Mouse (Mus musculus) forebrain, embryonic 13.5 days (tissue): ENCODE measurements around the gene Cnot2. TPM values are rescaled to one million over a fixed set of nuclear protein-coding genes. Genes with fewer than 3 reads are reported as not detected.

Experiments used
- ATAC-seq: fragments of 200-750 bp; cut with Nextera tagmentation; 2 replicates; pipeline ENCODE4 v1.8.0; 2017
- H3K27ac ChIP-seq: fragments of 300-500 bp; sonication (generic); 2 replicates; pipeline ENCODE4 v1.5.1; 2015; ENCODE audit warnings: inconsistent platforms, mild to moderate bottlenecking, moderate library complexity
- H3K27me3 ChIP-seq: fragments of 300-500 bp; sonication (generic); 2 replicates; pipeline ENCODE4 v1.6.1; 2015; ENCODE audit warnings: mild to moderate bottlenecking, inconsistent platforms
- H3K36me3 ChIP-seq: fragments of 300-500 bp; sonication (generic); 2 replicates; pipeline ENCODE4 v1.6.1; 2015; ENCODE audit warnings: mild to moderate bottlenecking, inconsistent platforms; ENCODE audit not compliant: poor library complexity, severe bottlenecking
- H3K4me1 ChIP-seq: fragments of 300-500 bp; sonication (generic); 2 replicates; pipeline ENCODE4 v1.6.1; 2015; ENCODE audit warnings: inconsistent platforms
- H3K4me2 ChIP-seq: fragments of 300-500 bp; sonication (generic); 2 replicates; pipeline ENCODE4 v1.6.1; 2015; ENCODE audit warnings: inconsistent platforms, mild to moderate bottlenecking, moderate library complexity
- H3K4me3 ChIP-seq: fragments of 300-500 bp; sonication (generic); 2 replicates; pipeline ENCODE4 v1.5.1; 2015; ENCODE audit warnings: mild to moderate bottlenecking, inconsistent platforms
- H3K9ac ChIP-seq: fragments of 300-500 bp; sonication (generic); 2 replicates; pipeline ENCODE4 v1.6.1; 2015; ENCODE audit warnings: mild to moderate bottlenecking, inconsistent platforms
- H3K9me3 ChIP-seq: fragments of 300-500 bp; sonication (generic); replicated peaks from 2 replicates; pipeline ENCODE4 v1.6.1; 2016; ENCODE audit warnings: inconsistent platforms
- WGBS: fragments of 180-500 bp; shearing (Covaris S2); methylation state at CpG from one replicate; pipeline ENCODE4 v1.1.7; 2015; 5-methylcytosine and 5-hydroxymethylcytosine counted together
- polyA plus RNA-seq: library from polyadenylated mRNA; unstranded; fragments of >200 nt; fragmentation: Nextera tagmentation; extraction: Ambion mirVana; gene quantifications from 2 replicates; pipeline ENCODE4 v1.2.1, GENCODE M21; 2015

Gene Cnot2
- polyA plus RNA-seq, 1 experiment from 2014 or later: 115 TPM

- no peaks in the 10 kb centered on the region for H3K9me3 ChIP-seq
- H3K27ac ChIP-seq: no peak overlapping the region
- no peaks in the 10 kb centered on the region for H3K27me3 ChIP-seq
- H3K36me3 ChIP-seq: no peaks in the 10 kb centered on the region; the same call in 1 of the 2 replicates
- no peak overlapping the region for H3K9ac ChIP-seq
- H3K4me1 ChIP-seq: peaks cover 11% of the 10 kb centered on the region
- ATAC-seq: no peak
- 85% methylated on average over 11 of the region's 11 CpGs for WGBS
- H3K4me3 ChIP-seq: no peak overlapping the region
- no peak overlapping the region for H3K4me2 ChIP-seq
These were observed 68.6 kb downstream of the Cnot2 start for GRCm38 (mm10) chr10:116512521-116513253.

GRCm38 (mm10) chr10:116505303-116506014 lies 75.9 kb downstream of the Cnot2 start:
- H3K9me3 ChIP-seq: no peaks in the 10 kb centered on the region
- 90% methylated on average over 7 of the region's 7 CpGs for WGBS

DNA sequence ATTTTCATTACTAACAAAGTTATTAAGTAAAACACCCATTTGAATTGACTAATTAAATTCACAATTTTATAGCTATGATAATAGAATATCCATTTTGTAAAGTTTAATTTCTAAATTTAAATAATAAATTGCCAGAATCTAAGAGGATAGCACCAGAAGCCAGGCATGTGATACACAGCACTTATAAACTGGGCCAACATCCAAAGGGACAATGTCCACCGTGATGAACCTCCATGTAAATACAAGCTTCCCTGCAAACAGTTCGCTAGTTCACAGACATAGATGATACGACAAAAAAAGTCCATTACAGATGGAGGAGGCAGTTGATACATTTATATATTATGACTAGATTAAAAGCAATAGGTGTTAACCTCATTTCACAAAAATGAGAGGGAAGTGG lies 88.5 kb downstream of the Cnot2 start:
- WGBS: 93% methylated on average over 3 of the region's 3 CpGs
- H3K9ac ChIP-seq: no peak overlapping the region
- H3K4me3 ChIP-seq: no peak overlapping the region
- no peak overlapping the region for H3K27ac ChIP-seq
- H3K36me3 ChIP-seq: peaks cover 40% of the 10 kb centered on the region
- ATAC-seq: no peak
- no peaks in the 10 kb centered on the region for H3K27me3 ChIP-seq
- H3K4me1 ChIP-seq: no peaks in the 10 kb centered on the region
- H3K9me3 ChIP-seq: no peaks in the 10 kb centered on the region
- H3K4me2 ChIP-seq: no peak overlapping the region

More at GRCm38 (mm10) chr10:116505303-116506014, 75.9 kb downstream of the Cnot2 start:
- Histone ChIP-seq H3K27me3 (no peaks in the 10 kb centered on the region), H3K4me3 (no peak overlapping the region), H3K27ac (no peak overlapping the region), H3K36me3 (no peaks in the 10 kb centered on the region), H3K4me1 (no peaks in the 10 kb centered on the region), H3K9ac (no peak overlapping the region), H3K4me2 (no peak overlapping the region)
- no peak for ATAC-seq

GRCm38 (mm10) chr10:116486895-116487747 lies 94.2 kb downstream of the Cnot2 start:
- H3K27ac ChIP-seq: no peak overlapping the region
- H3K4me1 ChIP-seq: no peaks in the 10 kb centered on the region
- no peak overlapping the region for H3K4me2 ChIP-seq
- no peak overlapping the region for H3K4me3 ChIP-seq
- H3K9me3 ChIP-seq: no peaks in the 10 kb centered on the region
- no peaks in the 10 kb centered on the region for H3K27me3 ChIP-seq
- no peak for ATAC-seq
- 87% methylated on average over 10 of the region's 10 CpGs for WGBS
- H3K36me3 ChIP-seq: peaks cover 43% of the 10 kb centered on the region
- H3K9ac ChIP-seq: no peak overlapping the region

- Histone ChIP-seq H3K27ac (no peak overlapping the region), H3K36me3 (peaks cover 41% of the 10 kb centered on the region), H3K9me3 (no peaks in the 10 kb centered on the region), H3K27me3 (no peaks in the 10 kb centered on the region), H3K9ac (no peak overlapping the region), H3K4me1 (no peaks in the 10 kb centered on the region), H3K4me2 (no peak overlapping the region), H3K4me3 (no peak overlapping the region)
- WGBS: 93% methylated on average over 12 of the region's 12 CpGs
- ATAC-seq: no peak
These were observed 99.4 kb downstream of the Cnot2 start for GRCm38 (mm10) chr10:116481917-116482316.

DNA sequence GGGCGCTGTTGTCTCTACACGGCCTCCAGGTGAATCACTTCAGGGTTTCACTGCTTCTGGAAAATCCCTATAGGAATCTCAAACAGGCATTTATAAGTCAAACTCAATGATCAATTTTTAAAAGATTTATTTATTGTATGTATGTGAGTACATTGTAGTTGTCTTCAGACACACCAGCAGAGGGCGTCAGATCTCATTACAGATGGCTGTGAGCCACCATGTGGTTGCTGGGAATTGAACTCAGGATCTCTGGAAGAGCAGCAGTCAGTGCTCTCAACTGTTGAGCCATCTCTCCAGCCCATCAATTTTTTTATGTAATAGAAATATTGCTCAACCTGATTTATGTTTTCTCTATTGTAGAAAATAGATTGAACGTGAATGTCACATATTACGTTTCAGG lies 100.3 kb downstream of the Cnot2 start:
- no peak for ATAC-seq
- H3K9ac ChIP-seq: no peak overlapping the region
- H3K9me3 ChIP-seq: peaks cover 3% of the 10 kb centered on the region
- H3K4me2 ChIP-seq: no peak overlapping the region
- peaks cover 34% of the 10 kb centered on the region for H3K36me3 ChIP-seq
- 92% methylated on average over 5 of the region's 5 CpGs for WGBS
- H3K27me3 ChIP-seq: no peaks in the 10 kb centered on the region
- no peak overlapping the region for H3K27ac ChIP-seq
- H3K4me3 ChIP-seq: no peak overlapping the region
- H3K4me1 ChIP-seq: no peaks in the 10 kb centered on the region

DNA sequence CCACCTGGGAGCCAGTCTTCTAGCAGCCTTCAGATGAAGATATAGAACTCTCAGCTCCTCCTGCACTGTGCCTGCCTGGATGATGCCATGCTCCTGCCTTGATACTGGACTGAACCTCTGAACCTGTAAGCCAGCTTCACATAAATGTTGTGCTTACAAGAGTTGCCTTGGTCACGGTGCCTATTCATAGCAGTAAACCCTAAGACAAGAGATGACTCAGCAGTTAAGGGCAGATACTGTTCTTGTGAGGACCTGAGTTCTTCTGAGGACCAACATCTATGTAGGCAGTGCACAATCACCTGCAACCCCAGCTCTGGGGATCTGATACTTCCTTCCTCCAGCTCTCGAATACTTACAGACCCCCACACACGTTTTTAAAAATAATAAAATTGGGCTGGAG lies 104.8 kb downstream of the Cnot2 start:
- no peak overlapping the region for H3K9ac ChIP-seq
- H3K4me2 ChIP-seq: no peak overlapping the region
- no peak overlapping the region for H3K4me3 ChIP-seq
- 94% methylated on average over 3 of the region's 3 CpGs for WGBS
- H3K27me3 ChIP-seq: 0 out of 2 replicates have a peak, but pooled peaks cover 3% of the 10 kb centered on the region
- peaks cover 3% of the 10 kb centered on the region for H3K9me3 ChIP-seq
- H3K36me3 ChIP-seq: peaks cover 5% of the 10 kb centered on the region
- peaks cover 28% of the 10 kb centered on the region for H3K4me1 ChIP-seq
- H3K27ac ChIP-seq: no peak overlapping the region
- ATAC-seq: no peak

DNA sequence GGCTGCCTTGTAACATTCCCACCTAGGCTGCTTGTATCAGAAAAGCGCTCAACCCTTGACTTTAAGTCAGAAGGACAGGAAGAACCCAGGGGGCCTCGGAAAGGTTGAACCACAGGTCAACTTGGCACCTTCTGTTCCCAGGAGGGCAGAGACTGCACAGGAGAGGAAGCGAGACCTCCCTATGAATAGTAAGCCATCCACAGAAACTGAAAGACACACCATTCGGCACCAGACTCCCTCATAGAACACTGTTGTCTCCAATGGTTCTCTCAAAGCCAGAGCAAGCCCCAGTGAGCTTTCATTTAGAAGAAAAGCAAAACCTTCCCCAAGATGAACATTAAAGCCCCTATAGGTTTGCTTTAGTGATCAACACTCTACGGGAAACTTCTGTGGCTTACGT lies 105.6 kb downstream of the Cnot2 start:
- WGBS: 81% methylated on average over 6 of the region's 6 CpGs
- Histone ChIP-seq H3K27me3 (0 out of 2 replicates have a peak, but pooled peaks cover 3% of the 10 kb centered on the region), H3K4me1 (peaks cover 28% of the 10 kb centered on the region), H3K4me2 (no peak overlapping the region), H3K4me3 (no peak overlapping the region), H3K36me3 (peaks cover 1% of the 10 kb centered on the region), H3K27ac (no peak overlapping the region), H3K9me3 (peaks cover 3% of the 10 kb centered on the region), H3K9ac (no peak overlapping the region)
- no peak for ATAC-seq

DNA sequence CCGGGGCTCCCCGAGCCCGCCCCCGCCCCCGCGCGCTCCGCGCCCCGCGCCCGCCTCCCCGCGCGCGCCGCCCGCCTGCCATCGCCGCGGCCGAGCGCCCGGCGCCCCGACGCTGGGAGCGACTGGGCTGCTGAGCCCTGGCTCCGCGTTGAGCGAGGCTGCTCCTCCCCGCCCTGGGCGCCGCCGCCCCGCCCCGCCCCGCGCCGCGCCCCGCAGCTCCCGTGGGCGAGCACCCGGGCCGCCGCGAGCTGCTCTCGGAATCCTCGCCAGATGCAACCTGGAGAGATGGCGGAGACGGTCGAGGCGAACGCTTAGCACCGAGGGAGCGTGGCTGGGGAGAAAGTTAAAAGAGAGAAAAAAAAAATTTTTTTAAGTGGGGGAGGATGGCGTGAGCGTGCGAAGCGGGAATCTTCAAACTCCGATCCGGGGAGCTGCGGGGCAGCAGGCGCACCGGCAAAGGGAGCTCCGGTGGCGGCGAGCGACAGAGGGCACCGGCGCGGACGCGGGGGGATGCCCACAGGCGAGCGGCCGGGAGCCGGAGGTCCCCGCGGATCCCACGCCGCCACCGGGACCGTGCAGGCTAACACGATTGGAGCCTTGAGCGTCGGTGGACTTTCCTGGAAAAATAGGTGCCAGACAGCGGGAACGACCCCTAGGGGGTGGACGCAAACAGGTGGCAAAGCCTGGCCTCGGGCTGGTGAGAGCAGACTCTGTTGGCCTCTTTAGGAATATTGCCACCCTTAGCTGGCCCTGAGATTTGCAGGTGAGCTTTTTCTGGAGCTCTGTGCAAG lies 107.4 kb downstream of the Cnot2 start, which contains the start of gene Kcnmb4:
Gene Kcnmb4 (minus strand): TSS at position 120 of the 791 bp plus-strand sequence.
- Histone ChIP-seq H3K27ac (peak within 1 kb of the TSS; percentile 85), H3K9ac (peak within 1 kb of the TSS; percentile 80)
- under 1% methylated on average over 52 of the region's 92 CpGs for WGBS

DNA sequence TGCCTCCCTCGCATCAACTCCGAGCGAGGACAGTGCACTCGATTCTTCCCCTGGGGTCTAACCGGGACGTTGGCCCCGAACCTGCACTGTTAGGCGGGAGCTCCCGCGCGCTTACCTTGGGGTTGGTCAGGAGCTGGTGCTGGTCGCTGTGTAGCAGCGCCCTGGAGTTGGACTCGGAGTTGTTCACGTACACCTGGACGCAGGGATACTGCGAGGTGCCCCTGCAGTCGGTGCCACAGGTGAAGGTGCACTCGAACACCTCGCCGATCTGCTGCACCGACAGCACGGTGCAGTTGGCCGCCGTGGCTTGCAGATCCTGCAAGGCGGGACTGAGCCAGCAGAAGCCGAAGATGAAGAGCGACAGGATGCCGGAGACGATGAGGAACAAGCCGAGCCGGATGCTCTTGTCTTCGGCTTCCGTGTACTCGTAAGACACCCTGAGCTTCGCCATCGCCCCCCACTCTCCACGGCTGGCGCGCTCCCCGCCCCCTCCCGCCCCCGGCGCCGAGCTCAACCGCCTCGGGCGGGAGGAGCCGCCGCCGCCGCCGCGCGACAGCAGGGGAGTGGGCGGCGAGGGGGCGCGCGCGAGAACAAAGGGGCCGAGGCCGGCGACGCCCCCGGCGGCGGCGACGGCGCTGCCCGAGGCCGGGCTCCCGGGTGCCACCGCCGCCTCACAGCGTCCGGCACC lies 108.1 kb downstream of the Cnot2 start:
- H3K9me3 ChIP-seq: peaks cover 3% of the 10 kb centered on the region
- H3K36me3 ChIP-seq: no peaks in the 10 kb centered on the region
- peak overlapping the region; percentile 70 for H3K4me3 ChIP-seq
- H3K4me1 ChIP-seq: peaks cover 33% of the 10 kb centered on the region
- H3K27me3 ChIP-seq: 0 out of 2 replicates have a peak, but pooled peaks cover 3% of the 10 kb centered on the region
- peak; percentile 78 for ATAC-seq
- H3K4me2 ChIP-seq: peak overlapping the region; percentile 90
- WGBS: under 1% methylated on average over 45 of the region's 78 CpGs
- peak overlapping the region; percentile 80 for H3K9ac ChIP-seq
- H3K27ac ChIP-seq: peak overlapping the region; percentile 85

More for the DNA sequence above, 107.4 kb downstream of the Cnot2 start, which contains the start of gene Kcnmb4:
- ATAC-seq: peak; percentile 86
- H3K9me3 ChIP-seq: peaks cover 3% of the 10 kb centered on the region
- peak within 1 kb of the TSS; percentile 70 for H3K4me3 ChIP-seq
- H3K4me1 ChIP-seq: peaks cover 33% of the 10 kb centered on the region
- no peaks in the 10 kb centered on the region for H3K36me3 ChIP-seq
- 0 out of 2 replicates have a peak, but pooled peaks cover 3% of the 10 kb centered on the region for H3K27me3 ChIP-seq
- H3K4me2 ChIP-seq: peak within 1 kb of the TSS; percentile 90
